Mouse (Mus musculus) layer of hippocampus, adult 9-11 months (tissue): ENCODE results near the gene Rexo5.
A peak's percentile ranks its signal among the peaks of the same experiment; 100 is the strongest.

Experiments
- DNase-seq: peaks from one replicate; pipeline ENCODE4 v3.0.0; 2022

Gene Rexo5

GRCm38 (mm10) chr7:119847396-119847795 lies 53.6 kb downstream of the Rexo5 start:
- DNase-seq, result no peak

DNA sequence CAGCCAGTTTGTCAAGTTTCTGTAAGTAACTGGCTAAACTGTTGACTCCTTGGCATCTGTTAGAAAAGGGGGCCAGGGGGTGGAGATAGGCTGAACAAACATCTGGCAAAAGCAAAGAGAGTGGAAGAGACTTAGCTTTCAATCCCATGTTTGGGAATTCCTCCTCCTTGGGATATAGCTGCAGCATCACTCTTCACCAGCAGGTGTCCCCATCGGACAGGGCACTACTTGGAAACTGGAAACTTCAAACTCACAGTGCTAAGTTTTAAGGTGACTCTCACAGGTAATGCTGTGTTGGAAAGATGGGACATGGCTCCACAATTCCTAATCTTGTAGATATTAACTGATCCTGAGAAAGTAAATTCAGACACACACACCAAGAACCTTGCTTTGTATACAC lies 55.3 kb downstream of the Rexo5 start:
- DNase-seq, result peak; percentile 19

DNA sequence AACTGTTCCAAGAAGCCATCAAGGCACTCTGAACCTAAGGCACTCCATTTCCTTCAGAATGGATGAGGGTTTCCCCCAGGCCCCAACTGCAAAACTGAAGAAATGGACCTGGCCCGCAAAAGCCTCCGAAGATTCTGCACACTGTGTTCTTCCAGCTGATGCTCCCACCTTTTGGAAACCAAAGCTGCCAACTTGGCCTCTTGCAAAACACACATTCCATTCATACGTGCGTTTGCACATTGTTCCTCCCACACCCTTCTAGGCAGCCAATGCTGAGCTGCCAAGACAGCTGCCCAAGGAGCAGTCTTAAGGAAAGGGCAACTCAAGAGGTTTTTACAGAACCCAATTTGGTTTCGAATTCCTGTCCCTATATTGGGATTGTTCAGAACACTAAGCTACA lies 56.9 kb downstream of the Rexo5 start:
- DNase-seq, result no peak

- no peak for DNase-seq
Measured at GRCm38 (mm10) chr7:119852494-119852893, 58.7 kb downstream of the Rexo5 start.

GRCm38 (mm10) chr7:119853186-119853585 lies 59.4 kb downstream of the Rexo5 start:
- DNase-seq, result no peak

DNA sequence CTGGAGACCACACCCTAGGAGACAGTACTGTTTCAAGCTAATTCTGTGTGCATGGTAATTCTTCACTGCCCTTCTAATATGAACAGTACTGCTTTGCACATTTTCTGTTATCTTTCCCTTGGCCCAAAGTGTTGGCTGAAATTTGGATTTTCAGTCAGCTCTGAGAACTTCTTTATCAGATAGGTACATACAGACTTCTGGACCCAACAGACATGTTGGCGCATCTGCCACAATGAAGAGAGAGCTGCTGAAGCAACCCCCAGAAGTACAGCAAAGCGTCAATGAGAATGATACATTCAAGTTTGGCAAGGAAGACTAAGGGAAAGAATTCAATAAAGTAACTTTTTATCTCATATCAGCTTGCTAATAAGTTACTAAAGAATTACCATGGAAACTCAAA lies 60.6 kb downstream of the Rexo5 start:
- DNase-seq, result no peak

DNA sequence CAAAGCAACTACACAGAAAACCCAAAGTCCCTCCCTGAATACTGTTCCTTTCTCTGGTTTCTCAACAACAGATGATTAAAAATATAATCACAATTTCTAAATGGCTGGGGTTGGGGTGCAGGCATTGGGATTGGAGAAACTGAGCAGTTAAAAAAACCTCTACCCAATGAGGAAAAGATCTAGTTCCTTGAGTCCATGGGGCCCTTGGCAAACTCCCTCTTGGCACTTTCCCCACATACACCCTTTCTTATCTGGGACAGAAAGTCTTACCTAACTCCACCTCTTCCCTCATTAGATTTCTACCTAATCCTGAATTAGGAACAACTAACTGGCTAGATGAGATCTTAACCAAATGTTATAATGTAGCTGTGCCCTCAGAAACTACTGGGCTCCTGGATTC lies 61.2 kb downstream of the Rexo5 start:
- no peak for DNase-seq

DNA sequence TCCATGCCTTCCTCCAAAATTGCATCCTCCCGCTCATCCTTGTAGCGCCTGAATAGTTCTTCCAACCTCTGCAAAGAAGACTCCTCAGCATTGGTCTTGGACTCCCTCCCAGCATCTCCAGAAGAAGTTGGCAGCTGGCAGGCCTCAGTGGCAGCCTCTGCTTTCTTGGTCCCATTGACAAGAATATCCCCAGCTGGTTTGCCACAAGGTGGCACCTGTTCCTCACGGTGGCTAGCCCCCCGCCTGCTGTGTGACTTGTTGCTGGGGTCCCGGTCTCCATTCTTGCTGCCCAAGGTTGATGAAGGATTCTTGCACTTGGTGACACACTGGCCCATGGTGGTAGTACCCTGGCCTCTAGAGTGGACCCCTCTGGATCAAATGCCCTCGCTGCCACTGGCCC lies 65.7 kb downstream of the Rexo5 start:
- no peak for DNase-seq

DNA sequence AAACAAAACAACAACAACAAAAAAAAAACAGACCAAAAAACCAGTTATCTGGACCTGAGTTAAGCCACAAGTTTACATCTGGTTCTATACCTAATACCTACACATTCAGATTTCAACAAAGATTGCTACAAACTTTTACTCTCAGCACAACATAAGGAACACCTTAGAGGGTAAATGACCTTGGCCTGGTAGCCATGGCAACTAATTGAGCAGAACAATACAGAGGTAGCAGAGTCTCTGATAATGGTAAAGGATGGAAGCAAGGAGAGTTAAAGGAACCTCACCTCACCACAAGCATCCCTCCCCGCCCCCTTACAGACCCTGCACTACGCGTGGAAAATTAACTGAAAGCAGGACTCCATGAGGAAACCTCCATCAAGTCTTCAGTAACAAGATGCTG lies 66.3 kb downstream of the Rexo5 start:
- DNase-seq, result no peak

GRCm38 (mm10) chr7:119860554-119860953 lies 66.7 kb downstream of the Rexo5 start:
- no peak for DNase-seq

DNA sequence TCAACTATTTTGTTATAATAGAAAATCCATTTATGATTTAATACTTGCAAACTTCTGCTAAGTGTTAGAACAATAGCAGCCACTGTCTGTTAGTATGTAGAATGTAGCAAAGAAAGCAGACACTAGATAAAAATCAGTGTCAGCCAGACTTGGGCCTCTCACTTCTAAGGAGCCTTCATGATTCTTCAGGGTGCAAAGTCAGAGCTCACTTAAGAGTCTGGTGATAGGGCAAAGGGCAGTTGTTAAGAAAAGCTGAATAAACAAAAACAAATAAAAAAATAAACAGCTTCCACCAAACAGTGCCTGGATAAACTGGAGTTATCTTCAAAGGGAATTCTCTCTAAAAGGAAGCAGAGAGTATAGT lies 67.1 kb downstream of the Rexo5 start:
- DNase-seq, result no peak

DNA sequence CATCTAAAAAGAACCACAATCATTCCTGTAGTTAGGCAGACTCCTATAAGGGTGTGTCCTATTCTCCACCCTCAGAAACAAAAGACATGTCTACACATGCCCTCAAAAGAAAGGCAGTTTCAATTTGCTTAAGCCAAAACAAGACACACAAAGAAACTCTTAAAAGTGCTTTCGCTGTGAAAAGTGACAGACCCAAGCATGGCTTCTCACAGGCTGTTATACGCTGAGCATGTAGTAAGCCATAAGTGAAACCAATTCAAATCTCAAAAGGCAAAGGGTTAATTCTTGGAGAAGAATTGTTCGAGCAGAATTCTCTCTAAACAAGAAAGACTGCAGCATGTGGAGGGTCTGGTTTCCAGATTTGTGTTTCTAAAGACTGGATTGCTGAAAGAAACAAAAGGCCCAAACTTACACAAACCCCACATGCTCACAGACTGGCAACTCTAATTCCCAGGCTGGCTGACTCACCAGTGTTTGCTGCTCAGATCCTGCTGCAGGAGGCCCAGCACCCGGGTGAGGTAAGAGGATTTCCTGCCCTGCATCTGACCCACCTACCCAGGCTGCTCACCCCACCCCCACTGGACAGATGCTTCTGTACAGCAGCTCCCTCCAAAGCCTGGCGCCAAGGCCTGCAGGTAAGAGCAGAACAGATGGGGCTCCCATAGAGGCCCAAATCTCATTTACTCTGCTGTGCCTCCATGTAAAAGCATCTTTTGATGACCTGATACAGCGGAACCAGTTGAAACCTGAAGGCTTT lies 67.7 kb downstream of the Rexo5 start:
- peak; percentile 40 for DNase-seq

GRCm38 (mm10) chr7:119862167-119862566 lies 68.4 kb downstream of the Rexo5 start:
- DNase-seq, result no peak

- DNase-seq, result no peak
Measured at GRCm38 (mm10) chr7:119864500-119864899, 70.7 kb downstream of the Rexo5 start.

GRCm38 (mm10) chr7:119866136-119866535 lies 72.3 kb downstream of the Rexo5 start:
- no peak for DNase-seq

- DNase-seq, result no peak
Measured at GRCm38 (mm10) chr7:119872204-119872603, 78.4 kb downstream of the Rexo5 start.

- DNase-seq, result no peak
Measured at GRCm38 (mm10) chr7:119873050-119873449, 79.2 kb downstream of the Rexo5 start.

- peak; percentile 61 for DNase-seq
Measured at GRCm38 (mm10) chr7:119875776-119876440, 82.1 kb downstream of the Rexo5 start.

DNA sequence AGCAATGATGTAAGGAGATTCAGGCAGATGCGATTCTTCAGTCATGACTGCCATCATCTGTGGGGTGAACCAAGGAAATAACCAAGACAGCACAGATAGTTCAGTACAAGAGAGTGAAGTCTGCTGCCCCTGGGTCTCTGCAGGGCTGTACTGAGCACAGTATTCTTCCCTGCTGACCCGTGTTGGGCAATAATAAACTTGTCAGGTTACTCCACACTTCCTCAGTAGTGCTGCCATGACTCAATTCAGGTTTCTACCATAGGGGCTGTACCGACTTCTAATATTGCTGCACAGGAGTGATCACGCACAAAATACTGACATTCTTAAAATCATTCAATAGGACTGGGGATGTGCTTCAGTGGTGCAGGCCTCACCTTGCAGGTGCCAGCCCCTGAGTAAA lies 85.4 kb downstream of the Rexo5 start:
- no peak for DNase-seq

GRCm38 (mm10) chr7:119880345-119880744 lies 86.5 kb downstream of the Rexo5 start:
- DNase-seq, result no peak

DNA sequence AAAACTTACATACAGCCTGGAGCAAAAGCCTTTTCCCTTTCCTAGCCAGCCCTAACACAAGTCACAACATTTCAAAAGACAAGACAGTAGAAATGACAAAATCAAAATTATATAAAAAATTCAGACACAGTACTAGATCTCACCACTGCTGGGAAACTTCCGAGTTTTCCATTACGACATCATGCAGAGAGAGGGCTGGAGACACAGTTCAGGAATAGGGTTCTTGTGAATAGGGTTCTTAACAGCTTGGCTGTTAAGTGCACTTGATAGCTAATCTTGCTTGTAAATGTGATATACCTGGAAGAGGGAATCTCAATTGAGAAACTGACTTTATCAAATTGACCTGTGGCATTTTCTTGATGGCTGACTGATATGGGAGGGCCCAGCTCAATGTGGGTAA lies 87.4 kb downstream of the Rexo5 start:
- no peak for DNase-seq

DNA sequence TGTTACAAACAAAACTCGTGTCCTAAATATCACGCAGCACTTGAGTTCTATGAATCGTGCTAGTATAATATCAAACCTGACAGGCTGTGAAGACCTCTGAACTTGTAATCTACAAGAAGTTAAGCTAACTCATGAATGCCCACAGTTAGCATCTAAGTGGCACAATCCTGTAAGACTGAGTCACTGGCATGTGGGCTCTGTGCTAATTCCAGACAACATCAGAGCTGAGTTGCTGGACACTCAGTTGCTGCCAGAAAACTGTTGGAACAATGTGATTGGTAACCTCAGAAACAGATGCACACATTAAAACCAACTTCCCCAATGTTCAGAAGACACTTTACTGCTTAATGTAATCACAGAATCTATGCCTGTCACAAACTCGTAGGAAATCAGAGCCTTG lies 94.1 kb downstream of the Rexo5 start:
- no peak for DNase-seq

DNA sequence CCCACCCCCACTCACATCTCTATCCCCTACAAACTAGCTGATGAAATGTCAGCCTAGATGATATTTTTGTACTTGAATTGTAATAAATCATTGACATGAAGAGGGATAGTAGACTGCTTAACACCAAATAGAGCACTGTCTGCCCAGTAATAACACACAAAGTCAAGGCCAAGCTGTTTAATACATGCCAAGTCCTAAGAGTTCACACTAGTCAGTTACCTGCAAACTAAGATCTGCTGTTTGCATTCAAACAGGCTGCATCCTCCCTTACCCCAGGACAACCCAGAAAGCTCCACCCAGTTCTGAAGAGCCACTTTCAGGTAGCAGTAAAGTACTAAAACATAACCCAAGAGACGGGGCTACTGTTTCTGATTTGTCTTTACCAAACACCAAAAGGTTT lies 98.4 kb downstream of the Rexo5 start:
- DNase-seq, result no peak

- DNase-seq, result no peak
Measured at GRCm38 (mm10) chr7:119892742-119893141, 98.9 kb downstream of the Rexo5 start.
